Comparison of ENCODE assay signal across 8 mouse cellular contexts in genomic region chr16:50380682-50381350, GRCm38 (mm10). TPM values are rescaled to one million over a fixed set of nuclear protein-coding genes. Genes with fewer than 3 reads are reported as not detected.
DNase-seq lines count a peak whose midpoint lies in the region; ATAC-seq and TF ChIP-seq lines count a peak whose summit lies in the region.

No protein-coding gene starts in this region.

- TF ChIP-seq POLR2A in lung, adult 2 months (IDR thresholded peaks at IDR 0.05; ENCODE audit: borderline replicate concordance, extremely low read depth, low read depth, low read length) = no peak
- TF ChIP-seq POLR2A in thymus, adult 2 months (IDR thresholded peaks at IDR 0.05; ENCODE audit: control insufficient read depth, extremely low read depth, insufficient read depth, low read length, poor library complexity) = no peak

- H3K9ac ChIP-seq in forebrain, postnatal 0 days = peak overlapping the region; percentile 37

- no peaks in the 10 kb centered on the region for H3K36me3 ChIP-seq in E14TG2a.4 (ENCODE audit: insufficient read depth, low read length)
- no peaks in the 10 kb centered on the region for H3K36me3 ChIP-seq in forebrain, postnatal 0 days (ENCODE audit: insufficient read depth)
- H3K36me3 ChIP-seq in hindbrain, embryonic 10.5 days = no peaks in the 10 kb centered on the region
- H3K36me3 ChIP-seq in thymus, adult 2 months (ENCODE audit: control insufficient read depth, insufficient read depth, low read length) = no peaks in the 10 kb centered on the region

- no peak overlapping the region for H3K27ac ChIP-seq in forebrain, postnatal 0 days (ENCODE audit: low read depth, low read length)
- H3K27ac ChIP-seq in hindbrain, embryonic 10.5 days = no peak overlapping the region
- no peak overlapping the region for H3K27ac ChIP-seq in thymus, adult 2 months (ENCODE audit: control insufficient read depth, insufficient read depth, low read length)

- peaks cover 20% of the 10 kb centered on the region for H3K4me1 ChIP-seq in E14TG2a.4 (replicated peaks; ENCODE audit: low read depth, low read length)
- H3K4me1 ChIP-seq in forebrain, postnatal 0 days (ENCODE audit: insufficient read depth) = no peaks in the 10 kb centered on the region
- H3K4me1 ChIP-seq in hindbrain, embryonic 10.5 days (replicated peaks) = peaks cover 24% of the 10 kb centered on the region
- H3K4me1 ChIP-seq in lung, adult 2 months (ENCODE audit: control insufficient read depth, insufficient read depth, low read length) = no peaks in the 10 kb centered on the region; the same call in 1 of the 2 replicates
- no peaks in the 10 kb centered on the region for H3K4me1 ChIP-seq in thymus, adult 2 months (replicated peaks; ENCODE audit: control insufficient read depth, insufficient read depth, low read length)

- TF ChIP-seq CTCF in E14TG2a.4 (conservative IDR thresholded peaks at IDR 0.05; ENCODE audit: low read length) = peak; percentile 71
- peak; percentile 75 for TF ChIP-seq CTCF in forebrain, postnatal 0 days (IDR thresholded peaks at IDR 0.05; ENCODE audit: low read depth)
- TF ChIP-seq CTCF in lung, adult 2 months (IDR thresholded peaks at IDR 0.05; ENCODE audit: insufficient read depth, low read length) = peak; percentile 59; the same call in 1 of the 2 replicates
- peak; percentile 70; the same call in 1 of the 2 replicates for TF ChIP-seq CTCF in thymus, adult 2 months (IDR thresholded peaks at IDR 0.05; ENCODE audit: borderline replicate concordance, control insufficient read depth, extremely low read depth, insufficient read depth, low read length, poor library complexity)

- no peaks in the 10 kb centered on the region for H3K9me3 ChIP-seq in E14TG2a.4 (ENCODE audit: low read length)
- H3K9me3 ChIP-seq in forebrain, postnatal 0 days (ENCODE audit: low read length) = no peaks in the 10 kb centered on the region
- no peaks in the 10 kb centered on the region for H3K9me3 ChIP-seq in hindbrain, embryonic 10.5 days

- peak; percentile 84 for DNase-seq in forebrain, postnatal 0 days
- peak; percentile 72 for DNase-seq in hindbrain, embryonic 10.5 days (ENCODE audit: low spot score)
- DNase-seq in layer of hippocampus, adult 9-10 months (ENCODE audit: low spot score) = peak; percentile 59
- peak; percentile 78 for DNase-seq in lung, adult 2 months
- DNase-seq in thymus, adult 2 months = peak; percentile 82

- ATAC-seq in cerebellum, adult (ENCODE audit: insufficient number of reproducible peaks, low FRiP score, low TSS enrichment) = peak; percentile 88
- peak; percentile 97 for ATAC-seq in forebrain, postnatal 0 days
- peak; percentile 86 for ATAC-seq in neutrophil, adult 5-6 weeks (ENCODE audit: extremely low read depth, insufficient number of reproducible peaks, low FRiP score, poor library complexity, severe bottlenecking)

- H3K27me3 ChIP-seq in E14TG2a.4 (ENCODE audit: insufficient read depth, low read length) = no peaks in the 10 kb centered on the region
- no peaks in the 10 kb centered on the region for H3K27me3 ChIP-seq in forebrain, postnatal 0 days (ENCODE audit: insufficient read depth, low read length)
- peaks cover 9% of the 10 kb centered on the region; the same call in 1 of the 2 replicates for H3K27me3 ChIP-seq in hindbrain, embryonic 10.5 days (ENCODE audit: insufficient read depth, poor library complexity, severe bottlenecking)
- no peaks in the 10 kb centered on the region for H3K27me3 ChIP-seq in thymus, adult 2 months (ENCODE audit: control insufficient read depth, insufficient read depth, low read length)

- WGBS in forebrain, postnatal 0 days = 25% methylated on average over 10 of the region's 10 CpGs
- WGBS in hindbrain, embryonic 10.5 days = 29% methylated on average over 10 of the region's 10 CpGs
- WGBS in lung, adult 2 months = 27% methylated on average over 10 of the region's 10 CpGs
- WGBS in thymus, adult 2 months = 34% methylated on average over 10 of the region's 10 CpGs

- peak overlapping the region; percentile 60 for H3K4me2 ChIP-seq in forebrain, postnatal 0 days (ENCODE audit: low read depth)

- H3K4me3 ChIP-seq in E14TG2a.4 (replicated peaks; ENCODE audit: low read length) = no peak overlapping the region
- H3K4me3 ChIP-seq in forebrain, postnatal 0 days (ENCODE audit: low read depth, low read length) = peak overlapping the region; percentile 32
- H3K4me3 ChIP-seq in hindbrain, embryonic 10.5 days = peak overlapping the region; percentile 24
- H3K4me3 ChIP-seq in lung, adult 2 months (replicated peaks; ENCODE audit: extremely low read depth, low read depth, low read length) = no peak overlapping the region
- H3K4me3 ChIP-seq in thymus, adult 2 months (ENCODE audit: control insufficient read depth, insufficient read depth, low read length) = no peak overlapping the region

RNA-seq across cellular contexts. Expression of gene Bbx, which starts 51.4 kb away (rescaled TPM):
- 8.3 and 11.9 TPM in 2 replicates for total RNA-seq in forebrain, postnatal 0 days (2014; rRNA removed)
- polyA plus RNA-seq in forebrain, postnatal 0 days (2015; fragmentation: Nextera tagmentation; extraction: Ambion mirVana) = 3.9 and 13.2 TPM in 2 replicates
- polyA plus RNA-seq in hindbrain, embryonic 10.5 days (2016; fragmentation: Nextera tagmentation; extraction: Ambion mirVana) = 30.7 and 42.2 TPM in 2 replicates
- polyA plus RNA-seq in lung, adult 2 months (2012; rRNA removed) = 5.3 and 6.8 TPM in 2 replicates
- 51.9 and 53.0 TPM in 2 replicates for total RNA-seq in neutrophil, adult 5-6 weeks (2017)
- 7.2 and 8.2 TPM in 2 replicates for polyA plus RNA-seq in thymus, adult 2 months (2012; rRNA removed)

Comparison
In these comparisons a context has a peak if more than half of its experiments do, and no peak if none do; other contexts are left out.
1. H3K4me3 ChIP-seq: peak in forebrain, postnatal 0 days (single experiment) and hindbrain, embryonic 10.5 days (single experiment); none in E14TG2a.4 (single experiment), lung, adult 2 months (single experiment) and thymus, adult 2 months (single experiment).
2. Peak in every context shown above with its lines, with median percentiles within 50 percentile points of each other: CTCF ChIP-seq, ATAC-seq and DNase-seq.